Mouse (Mus musculus) spleen, adult 2 months (tissue): ENCODE measurements around the gene Prf1. TPM values are rescaled to one million over a fixed set of nuclear protein-coding genes. Genes with fewer than 3 reads are reported as not detected.

Experiments used
- DNase-seq, 2 experiments: peaks; one replicate each; pipeline versions ENCODE4 v3.0.0 to v3.0.0-alpha.2; 2012 to 2021; ENCODE audit warnings: low spot score in 2 of 2, low read depth in 1 of 2
- H3K27ac ChIP-seq: fragments of 200-500 bp; 2 replicates; pipeline ENCODE4 v1.5.1; 2012; ENCODE audit warnings: low read length, inconsistent platforms; ENCODE audit not compliant: insufficient read depth
- H3K27me3 ChIP-seq: fragments of 200-500 bp; 2 replicates; pipeline ENCODE4 v1.6.1; 2012; ENCODE audit warnings: mild to moderate bottlenecking, moderate library complexity, low read length, inconsistent platforms; ENCODE audit not compliant: control insufficient read depth, insufficient read depth
- H3K36me3 ChIP-seq: fragments of 200-500 bp; 2 replicates; pipeline ENCODE4 v1.6.1; 2012; ENCODE audit warnings: mild to moderate bottlenecking, low read length, inconsistent platforms; ENCODE audit not compliant: control insufficient read depth, insufficient read depth
- H3K4me1 ChIP-seq: fragments of 200-500 bp; 2 replicates; pipeline ENCODE4 v1.6.1; 2011; ENCODE audit warnings: inconsistent platforms; ENCODE audit not compliant: control insufficient read depth, insufficient read depth, insufficient read length
- H3K4me3 ChIP-seq: fragments of 200-500 bp; 2 replicates; pipeline ENCODE4 v1.5.1; 2011; ENCODE audit warnings: mild to moderate bottlenecking, inconsistent platforms; ENCODE audit not compliant: insufficient read depth, insufficient read length; ENCODE audit errors: extremely low read depth
- CTCF ChIP-seq: fragments of 200-500 bp; IDR thresholded peaks from 2 replicates; pipeline ENCODE4 v1.5.1; 2011; ENCODE audit warnings: mild to moderate bottlenecking, inconsistent platforms; ENCODE audit not compliant: insufficient read depth, insufficient read length, insufficient replicate concordance; ENCODE audit errors: extremely low read depth
- POLR2A ChIP-seq: fragments of 200-500 bp; IDR thresholded peaks from 2 replicates; pipeline ENCODE4 v1.6.1; 2011; ENCODE audit warnings: low read depth, low read length, inconsistent platforms
- WGBS: fragments of 180-500 bp; shearing (Covaris S2); methylation state at CpG from one replicate; pipeline ENCODE4 v1.1.7; 2018; 5-methylcytosine and 5-hydroxymethylcytosine counted together
- polyA plus RNA-seq: library from polyadenylated mRNA; depleted of rRNA; stranded (reverse); fragments of >200 nt; gene quantifications from 2 replicates; pipeline ENCODE4 v1.2.3, GENCODE M21; 2012; rRNA removed

Gene Prf1
- polyA plus RNA-seq, 1 experiment = 16.2 TPM

DNA sequence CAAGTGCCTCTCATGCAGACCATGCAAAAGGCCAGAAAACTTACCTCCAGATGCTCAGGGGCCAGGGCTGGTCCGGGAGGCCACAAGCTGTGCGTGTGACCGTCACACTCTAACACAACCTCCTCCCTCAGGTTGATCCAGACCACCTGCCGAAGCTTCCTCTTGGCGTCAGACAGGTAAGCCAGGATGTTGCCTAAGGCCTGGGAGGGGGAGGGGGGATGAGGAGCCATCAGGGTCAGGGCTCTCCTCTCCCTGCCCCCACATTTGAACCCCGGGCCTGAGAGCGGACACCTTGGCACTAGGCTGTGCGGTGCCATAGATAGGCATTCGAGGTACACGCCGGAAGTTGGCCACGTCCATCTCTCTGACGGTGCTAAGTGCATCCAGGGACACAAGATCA, 45.1 kb downstream of the Prf1 start:
- Histone ChIP-seq H3K4me1 (no peaks in the 10 kb centered on the region), H3K27me3 (no peaks in the 10 kb centered on the region), H3K4me3 (no peak overlapping the region), H3K36me3 (no peaks in the 10 kb centered on the region), H3K27ac (no peak overlapping the region)
- TF ChIP-seq CTCF (no peak), POLR2A (no peak)
- 93% methylated on average over 13 of the region's 13 CpGs for WGBS
- DNase-seq = no peak

- TF ChIP-seq POLR2A (no peak), CTCF (peak; percentile 83; the same call in 1 of the 2 replicates)
- H3K27ac ChIP-seq = no peak overlapping the region
- no peaks in the 10 kb centered on the region for H3K36me3 ChIP-seq
- H3K4me3 ChIP-seq = no peak overlapping the region
- no peaks in the 10 kb centered on the region for H3K27me3 ChIP-seq
- 59% methylated on average over 8 of the region's 8 CpGs for WGBS
- DNase-seq = peak in 1 of 2 experiments; percentile 49
- no peaks in the 10 kb centered on the region for H3K4me1 ChIP-seq
These were observed 46.3 kb downstream of the Prf1 start for GRCm38 (mm10) chr10:61343950-61344349.

GRCm38 (mm10) chr10:61345179-61345578, 47.5 kb downstream of the Prf1 start:
- Histone ChIP-seq H3K27ac (no peak overlapping the region), H3K27me3 (no peaks in the 10 kb centered on the region), H3K36me3 (no peaks in the 10 kb centered on the region), H3K4me1 (no peaks in the 10 kb centered on the region), H3K4me3 (no peak overlapping the region)
- WGBS = 87% methylated on average over 8 of the region's 8 CpGs
- DNase-seq = no peak
- no peak for TF ChIP-seq POLR2A

DNA sequence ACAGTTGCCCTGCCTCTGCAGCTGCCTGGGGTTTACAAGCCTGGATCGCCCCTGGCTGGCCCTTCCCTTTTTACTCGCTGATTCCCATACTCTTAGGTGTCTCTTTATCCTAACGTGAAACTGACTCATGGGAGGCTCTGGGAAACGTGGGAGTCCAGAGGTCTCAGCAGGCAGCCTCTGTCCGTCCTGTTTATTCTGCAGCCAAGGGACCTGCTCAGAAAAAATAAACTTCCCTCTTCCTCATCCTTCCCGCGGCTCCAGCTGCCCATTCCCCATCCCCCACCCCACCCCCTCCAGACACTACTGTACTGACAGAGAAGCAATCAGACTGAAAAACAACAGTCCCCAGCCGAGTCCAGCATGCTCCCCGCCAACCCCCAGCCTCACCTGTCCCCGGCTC, 48.7 kb downstream of the Prf1 start:
- no peaks in the 10 kb centered on the region for H3K4me1 ChIP-seq
- no peaks in the 10 kb centered on the region for H3K36me3 ChIP-seq
- WGBS = 42% methylated on average over 10 of the region's 10 CpGs
- TF ChIP-seq CTCF = no peak
- no peak for TF ChIP-seq POLR2A
- H3K4me3 ChIP-seq = no peak overlapping the region
- no peak overlapping the region for H3K27ac ChIP-seq
- no peak for DNase-seq
- H3K27me3 ChIP-seq = no peaks in the 10 kb centered on the region

DNA sequence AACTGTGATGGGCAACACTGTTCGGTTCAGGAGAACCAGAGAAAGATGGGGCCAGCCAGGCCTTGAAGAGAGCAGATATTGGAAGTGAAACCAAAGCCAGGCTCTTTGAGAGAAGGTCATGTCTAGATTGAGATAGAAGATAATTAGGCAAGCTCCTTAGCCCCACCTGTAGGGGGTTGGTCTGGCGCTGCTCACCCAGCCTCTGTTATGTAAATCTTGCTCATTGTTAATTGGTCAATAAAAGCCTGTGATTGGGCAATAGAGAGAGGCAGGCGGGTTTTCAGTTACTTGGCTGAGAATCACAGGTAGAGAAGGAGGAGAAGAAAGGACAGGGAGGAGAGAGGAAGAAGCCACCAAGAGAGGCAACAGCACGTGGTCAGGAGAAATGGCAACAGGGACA, 53.6 kb downstream of the Prf1 start:
- H3K4me3 ChIP-seq = no peak overlapping the region
- H3K27ac ChIP-seq = no peak overlapping the region
- DNase-seq = no peak
- 88% methylated on average over 4 of the region's 4 CpGs for WGBS
- no peaks in the 10 kb centered on the region for H3K27me3 ChIP-seq
- H3K36me3 ChIP-seq = no peaks in the 10 kb centered on the region
- TF ChIP-seq POLR2A = no peak
- TF ChIP-seq CTCF = no peak
- H3K4me1 ChIP-seq = no peaks in the 10 kb centered on the region

Other genes with a start within 250 kb of the Prf1 start
- gene Pcbd1, start 208.5 kb upstream of the Prf1 start, polyA plus RNA-seq = 2.8 and 3.4 TPM in 2 replicates
- 22.0 and 26.6 TPM in 2 replicates for gene Sgpl1, start 150.1 kb upstream of the Prf1 start, polyA plus RNA-seq
- gene Tbata, start 125.9 kb upstream of the Prf1 start, polyA plus RNA-seq = not detected in 2 replicates
- 6.9 and 7.0 TPM in 2 replicates for gene Adamts14, start 24.4 kb upstream of the Prf1 start, polyA plus RNA-seq
- 11.7 and 15.0 TPM in 2 replicates for gene Pald1, start 85.7 kb downstream of the Prf1 start, polyA plus RNA-seq
- 0.14 and 0.19 TPM in 2 replicates for gene Nodal, start 120.1 kb downstream of the Prf1 start, polyA plus RNA-seq
- 93.7 and 133 TPM in 2 replicates for gene Eif4ebp2, start 154.8 kb downstream of the Prf1 start, polyA plus RNA-seq
- gene Lrrc20, start 178.0 kb downstream of the Prf1 start, polyA plus RNA-seq = 5.8 and 7.6 TPM in 2 replicates